Mouse (Mus musculus) embryonic facial prominence, embryonic 15.5 days (tissue): ENCODE data around the gene Gm49333. TPM values are rescaled to one million over a fixed set of nuclear protein-coding genes. Genes with fewer than 3 reads are reported as not detected.

Source experiments
- ATAC-seq: fragments of 200-750 bp; cut with Nextera tagmentation; 2 replicates; pipeline ENCODE4 v1.8.0; 2017; ENCODE audit warnings: low read depth, moderate TSS enrichment; ENCODE audit not compliant: insufficient number of reproducible peaks, low FRiP score, low TSS enrichment
- H3K27ac ChIP-seq: fragments of 300-500 bp; sonication (generic); replicated peaks from 2 replicates; pipeline ENCODE4 v1.5.1; 2015; ENCODE audit warnings: mild to moderate bottlenecking, inconsistent platforms
- H3K27me3 ChIP-seq: fragments of 300-500 bp; sonication (generic); 2 replicates; pipeline ENCODE4 v1.6.1; 2015; ENCODE audit warnings: inconsistent platforms
- H3K36me3 ChIP-seq: fragments of 300-500 bp; sonication (generic); 2 replicates; pipeline ENCODE4 v1.6.1; 2015; ENCODE audit warnings: mild to moderate bottlenecking, inconsistent platforms
- H3K4me1 ChIP-seq: fragments of 300-500 bp; sonication (generic); 2 replicates; pipeline ENCODE4 v1.6.1; 2015; ENCODE audit warnings: inconsistent platforms
- H3K4me2 ChIP-seq: fragments of 300-500 bp; sonication (generic); replicated peaks from 2 replicates; pipeline ENCODE4 v1.6.1; 2015; ENCODE audit warnings: mild to moderate bottlenecking, inconsistent platforms
- H3K4me3 ChIP-seq: fragments of 300-500 bp; sonication (generic); replicated peaks from 2 replicates; pipeline ENCODE4 v1.5.1; 2015; ENCODE audit warnings: mild to moderate bottlenecking, inconsistent platforms
- H3K9ac ChIP-seq: fragments of 300-500 bp; sonication (generic); 2 replicates; pipeline ENCODE4 v1.6.1; 2015; ENCODE audit warnings: inconsistent platforms
- H3K9me3 ChIP-seq: fragments of 300-500 bp; sonication (generic); replicated peaks from 2 replicates; pipeline ENCODE4 v1.6.1; 2016; ENCODE audit warnings: inconsistent platforms
- WGBS: fragments of 180-500 bp; shearing (Covaris S2); methylation state at CpG from one replicate; pipeline ENCODE4 v1.1.7; 2015; 5-methylcytosine and 5-hydroxymethylcytosine counted together
- polyA plus RNA-seq: library from polyadenylated mRNA; unstranded; fragments of >200 nt; fragmentation: Nextera tagmentation; extraction: Ambion mirVana; gene quantifications from 2 replicates; pipeline ENCODE4 v1.2.1, GENCODE M21; 2015

Gm49333 gene
- not detected in 2 replicates for polyA plus RNA-seq

DNA sequence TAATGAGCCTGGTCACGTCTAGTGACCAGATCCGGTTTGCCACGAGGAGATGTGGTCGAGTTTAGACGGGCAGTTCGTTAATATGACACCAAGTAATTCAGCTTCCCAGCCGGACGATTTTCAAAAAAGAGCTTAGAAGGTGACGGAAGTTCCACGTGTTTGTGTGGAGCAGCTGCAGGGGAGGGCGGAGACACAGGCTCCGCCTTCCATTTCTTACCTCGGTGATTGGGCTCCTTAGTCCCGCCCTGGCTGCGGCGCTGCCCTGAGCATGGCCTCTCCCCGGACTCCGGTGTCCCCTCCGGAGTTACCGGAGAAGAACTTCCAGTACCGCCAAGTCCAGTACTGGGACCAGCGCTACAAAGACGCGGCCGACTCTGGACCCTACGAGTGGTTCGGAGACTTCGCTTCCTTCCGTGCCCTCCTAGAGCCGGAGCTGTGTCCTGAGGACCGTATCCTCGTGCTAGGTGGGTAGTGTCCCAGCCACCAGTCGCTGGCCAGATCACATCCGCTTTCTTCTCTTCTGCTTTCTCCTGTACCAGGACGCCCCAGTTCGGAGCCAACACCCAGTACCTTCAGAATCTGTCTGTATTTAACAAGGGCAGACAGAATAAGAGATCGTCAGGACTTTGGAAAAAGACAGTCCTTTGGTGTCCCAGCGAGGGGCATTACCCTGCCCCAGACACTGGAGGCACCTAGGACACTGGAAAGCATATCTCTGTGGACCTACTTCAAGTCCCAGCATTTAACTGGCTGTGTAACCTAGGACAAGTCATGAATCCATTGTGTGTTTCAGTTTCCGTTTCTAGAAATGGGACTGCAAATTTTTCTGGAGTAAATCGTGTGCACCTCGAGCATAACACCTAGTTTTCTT lies at the start of gene Gm49333, which contains the start of the genes Eef1akmt4 and Alg3:
Gm49333 (plus strand) TSS at position 254 of the 871 bp plus-strand sequence.
Eef1akmt4 (plus strand) TSS at position 237 of the 871 bp plus-strand sequence.
Alg3 (minus strand) TSS at position 379 of the 871 bp plus-strand sequence.
- Histone ChIP-seq H3K27me3 (no peaks in the 10 kb centered on the region), H3K27ac (peak within 1 kb of the TSS; percentile 79), H3K9me3 (no peaks in the 10 kb centered on the region), H3K4me3 (peak within 1 kb of the TSS; percentile 87), H3K4me1 (peaks cover 19% of the 10 kb centered on the region), H3K4me2 (peak within 1 kb of the TSS; percentile 81), H3K9ac (peak within 1 kb of the TSS; percentile 80), H3K36me3 (peaks cover 14% of the 10 kb centered on the region; the same call in 1 of the 2 replicates)
- peak; percentile 93 for ATAC-seq
- WGBS = 1% methylated on average over 41 of the region's 41 CpGs

DNA sequence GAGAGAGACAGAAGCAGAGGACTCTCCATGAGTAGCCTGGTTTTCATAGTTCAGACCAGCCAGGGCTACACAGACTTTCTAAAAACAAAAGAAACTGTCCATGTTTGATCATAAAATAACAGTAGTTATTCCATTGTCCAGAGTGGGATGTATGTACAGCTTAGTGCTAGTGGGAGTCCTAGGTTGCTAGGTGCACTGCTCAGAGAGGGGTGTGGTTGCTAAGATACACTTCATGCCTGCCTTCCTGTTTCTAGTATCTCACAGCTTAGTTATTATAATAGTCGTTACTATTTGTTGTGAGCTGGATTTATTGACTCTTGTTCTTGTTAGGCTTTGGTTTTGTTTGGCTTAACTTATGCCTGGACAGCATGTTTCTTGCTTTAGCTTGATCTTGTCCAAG lies 46.3 kb upstream of the Gm49333 start:
- WGBS = 68% methylated on average over 1 of the region's 1 CpGs
- Histone ChIP-seq H3K27ac (no peak overlapping the region), H3K36me3 (peaks cover 28% of the 10 kb centered on the region)

DNA sequence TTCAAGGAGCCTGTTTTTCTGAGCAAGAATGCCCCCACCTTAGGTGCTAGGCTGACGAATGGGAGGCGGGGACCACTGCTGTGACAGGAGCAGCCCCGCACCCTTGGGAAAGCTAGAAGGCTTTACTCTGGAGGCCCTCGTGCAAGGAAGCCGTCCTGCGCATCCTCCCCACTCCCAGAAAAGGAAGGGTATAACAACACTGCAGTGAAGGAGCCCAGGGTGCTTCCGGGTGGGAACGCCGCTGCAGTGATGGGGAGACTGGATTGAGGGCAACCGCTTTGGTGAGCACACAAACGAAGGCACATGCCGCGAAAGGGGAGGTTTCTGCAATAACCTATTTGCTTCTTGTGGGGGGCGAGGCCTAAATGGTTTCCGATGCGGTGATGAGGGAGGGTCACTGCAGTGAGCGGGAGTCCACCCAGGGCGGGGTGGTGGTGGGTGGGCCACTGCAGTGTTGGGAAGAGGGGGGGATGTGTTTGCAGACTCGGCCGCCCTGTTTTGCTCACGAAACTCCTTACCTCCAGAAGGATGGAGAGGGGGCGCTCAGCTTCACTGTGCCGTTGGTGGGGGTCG lies 22.0 kb upstream of the Gm49333 start, which contains the start of gene Vwa5b2:
Vwa5b2 (plus strand) TSS at position 106 of the 573 bp plus-strand sequence.
- Histone ChIP-seq H3K27ac (no peak within 1 kb of the TSS), H3K9me3 (no peaks in the 10 kb centered on the region), H3K9ac (peak within 1 kb of the TSS; percentile 28; the same call in 1 of the 2 replicates), H3K4me3 (peak within 1 kb of the TSS; percentile 57), H3K27me3 (peaks cover 59% of the 10 kb centered on the region), H3K4me1 (peaks cover 23% of the 10 kb centered on the region), H3K4me2 (peak within 1 kb of the TSS; percentile 95), H3K36me3 (no peaks in the 10 kb centered on the region)
- no peak; the same call in 1 of the 2 replicates for ATAC-seq
- WGBS = under 1% methylated on average over 24 of the region's 24 CpGs

More for the DNA sequence above, 46.3 kb upstream of the Gm49333 start:
- no peak overlapping the region for H3K4me3 ChIP-seq
- no peak overlapping the region for H3K9ac ChIP-seq
- no peaks in the 10 kb centered on the region for H3K9me3 ChIP-seq
- ATAC-seq = no peak
- no peaks in the 10 kb centered on the region for H3K4me1 ChIP-seq
- H3K4me2 ChIP-seq = no peak overlapping the region
- H3K27me3 ChIP-seq = no peaks in the 10 kb centered on the region

GRCm38 (mm10) chr16:20589939-20590679 lies 21.3 kb upstream of the Gm49333 start:
- peak; percentile 75; the same call in 1 of the 2 replicates for ATAC-seq
- Histone ChIP-seq H3K27me3 (peaks cover 63% of the 10 kb centered on the region), H3K4me2 (peak overlapping the region; percentile 95), H3K9me3 (no peaks in the 10 kb centered on the region), H3K36me3 (no peaks in the 10 kb centered on the region), H3K4me1 (peaks cover 23% of the 10 kb centered on the region), H3K9ac (peak overlapping the region; percentile 28; the same call in 1 of the 2 replicates), H3K4me3 (peak overlapping the region; percentile 57), H3K27ac (no peak overlapping the region)
- WGBS = under 1% methylated on average over 39 of the region's 39 CpGs

GRCm38 (mm10) chr16:20590680-20591038 lies 20.8 kb upstream of the Gm49333 start:
- ATAC-seq = no peak
- no peak overlapping the region for H3K27ac ChIP-seq
- H3K4me2 ChIP-seq = peak overlapping the region; percentile 95
- peaks cover 65% of the 10 kb centered on the region for H3K27me3 ChIP-seq
- no peaks in the 10 kb centered on the region for H3K9me3 ChIP-seq
- peaks cover 23% of the 10 kb centered on the region for H3K4me1 ChIP-seq
- H3K9ac ChIP-seq = no peak overlapping the region
- peak overlapping the region; percentile 57 for H3K4me3 ChIP-seq
- H3K36me3 ChIP-seq = no peaks in the 10 kb centered on the region
- WGBS = 7% methylated on average over 17 of the region's 17 CpGs

DNA sequence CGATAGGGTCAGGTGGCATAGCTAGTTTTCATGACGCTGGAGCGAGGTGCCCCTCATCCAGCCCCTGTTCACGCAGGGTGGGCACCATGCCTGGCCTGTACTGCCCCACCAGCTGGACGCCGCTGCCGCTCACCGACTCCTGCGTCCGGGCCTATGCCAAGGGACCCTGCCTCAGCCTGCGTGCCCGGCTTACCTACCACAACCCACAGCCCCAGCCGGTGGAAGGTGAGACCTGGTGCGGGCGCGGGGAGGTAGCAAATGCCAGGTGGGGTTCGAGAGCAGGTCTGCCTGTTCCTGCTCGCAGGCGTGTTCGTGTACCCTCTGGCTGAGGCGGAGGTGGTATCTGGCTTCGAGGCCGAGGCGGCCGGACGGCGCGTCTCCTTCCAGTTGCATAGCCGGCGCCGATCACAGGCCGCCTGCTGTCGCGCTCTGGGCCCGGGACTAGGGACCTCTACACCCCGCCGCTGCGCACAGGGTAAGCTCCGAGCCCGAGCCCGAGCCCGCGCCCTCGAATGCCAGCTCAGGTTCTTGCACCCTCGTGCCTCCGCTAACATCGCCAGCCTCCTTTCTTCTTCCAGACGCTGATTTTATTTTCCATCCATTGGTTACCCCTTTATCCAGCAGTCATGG lies 20.2 kb upstream of the Gm49333 start:
- WGBS = 3% methylated on average over 48 of the region's 48 CpGs
- Histone ChIP-seq H3K4me3 (peak overlapping the region; percentile 57), H3K27ac (no peak overlapping the region), H3K36me3 (no peaks in the 10 kb centered on the region), H3K4me2 (peak overlapping the region; percentile 95), H3K27me3 (peaks cover 65% of the 10 kb centered on the region), H3K9me3 (no peaks in the 10 kb centered on the region), H3K9ac (no peak overlapping the region), H3K4me1 (peaks cover 23% of the 10 kb centered on the region)
- ATAC-seq = no peak

DNA sequence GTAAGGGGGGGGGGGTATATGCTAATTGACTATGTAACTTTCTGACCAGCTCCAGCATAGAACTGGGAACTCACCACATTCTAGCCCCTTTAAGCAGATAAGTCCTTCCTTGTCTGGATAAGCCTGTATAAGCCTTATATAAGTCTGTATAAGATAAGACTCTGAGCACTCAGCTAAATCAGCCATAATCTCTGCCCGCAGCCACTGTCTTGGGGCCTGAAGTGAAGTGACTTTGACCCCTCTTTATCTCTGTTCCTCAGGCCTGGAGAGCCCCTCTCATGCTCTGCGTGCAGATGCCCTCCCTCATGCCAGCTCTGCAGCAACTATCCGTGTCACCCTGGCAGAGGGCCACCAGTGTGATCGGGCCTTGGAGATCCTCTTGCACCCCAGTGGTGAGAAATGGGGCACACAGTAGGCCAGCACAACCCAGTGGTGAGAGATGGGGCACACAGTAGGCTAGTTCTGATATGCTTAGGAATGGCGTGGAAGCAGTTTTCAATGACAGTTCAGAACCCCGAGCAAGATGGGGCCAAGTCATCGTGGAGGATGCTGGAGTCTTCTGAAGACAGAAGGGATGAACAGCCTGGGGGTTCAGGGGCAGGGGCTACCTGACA lies 16.2 kb upstream of the Gm49333 start:
- H3K4me2 ChIP-seq = no peak overlapping the region
- no peak overlapping the region for H3K27ac ChIP-seq
- H3K4me3 ChIP-seq = no peak overlapping the region
- no peak overlapping the region for H3K9ac ChIP-seq
- H3K4me1 ChIP-seq = peaks cover 13% of the 10 kb centered on the region
- no peaks in the 10 kb centered on the region for H3K9me3 ChIP-seq
- 83% methylated on average over 7 of the region's 7 CpGs for WGBS
- no peak for ATAC-seq
- H3K36me3 ChIP-seq = no peaks in the 10 kb centered on the region
- H3K27me3 ChIP-seq = peaks cover 49% of the 10 kb centered on the region

- Histone ChIP-seq H3K9ac (no peak overlapping the region), H3K4me3 (no peak overlapping the region), H3K4me2 (no peak overlapping the region), H3K9me3 (no peaks in the 10 kb centered on the region), H3K27ac (no peak overlapping the region), H3K27me3 (peaks cover 43% of the 10 kb centered on the region), H3K4me1 (peaks cover 8% of the 10 kb centered on the region), H3K36me3 (no peaks in the 10 kb centered on the region)
- WGBS = 83% methylated on average over 4 of the region's 4 CpGs
- ATAC-seq = no peak
These were observed 15.7 kb upstream of the Gm49333 start for GRCm38 (mm10) chr16:20595737-20596136.

- Histone ChIP-seq H3K36me3 (no peaks in the 10 kb centered on the region), H3K9me3 (no peaks in the 10 kb centered on the region), H3K4me3 (no peak overlapping the region), H3K9ac (no peak overlapping the region), H3K27me3 (peaks cover 32% of the 10 kb centered on the region), H3K4me2 (no peak overlapping the region), H3K27ac (no peak overlapping the region), H3K4me1 (no peaks in the 10 kb centered on the region)
- WGBS = 50% methylated on average over 7 of the region's 7 CpGs
- ATAC-seq = no peak
These were observed 14.5 kb upstream of the Gm49333 start for GRCm38 (mm10) chr16:20596687-20597441.

- no peak overlapping the region for H3K4me3 ChIP-seq
- H3K4me1 ChIP-seq = 0 out of 2 replicates have a peak, but pooled peaks cover 4% of the 10 kb centered on the region
- no peaks in the 10 kb centered on the region for H3K27me3 ChIP-seq
- 66% methylated on average over 5 of the region's 5 CpGs for WGBS
- peaks cover 15% of the 10 kb centered on the region; the same call in 1 of the 2 replicates for H3K36me3 ChIP-seq
- no peak for ATAC-seq
- H3K4me2 ChIP-seq = no peak overlapping the region
- no peak overlapping the region for H3K9ac ChIP-seq
- no peak overlapping the region for H3K27ac ChIP-seq
- no peaks in the 10 kb centered on the region for H3K9me3 ChIP-seq
These were observed 10.9 kb upstream of the Gm49333 start for GRCm38 (mm10) chr16:20600511-20600910.
